Mouse (Mus musculus) embryo, embryonic 11 days (tissue): ENCODE data around the gene Gfod1.

Source experiments
- DNase-seq: peaks from one replicate; pipeline ENCODE4 v3.0.0-alpha.2; 2015

Gene Gfod1

DNA sequence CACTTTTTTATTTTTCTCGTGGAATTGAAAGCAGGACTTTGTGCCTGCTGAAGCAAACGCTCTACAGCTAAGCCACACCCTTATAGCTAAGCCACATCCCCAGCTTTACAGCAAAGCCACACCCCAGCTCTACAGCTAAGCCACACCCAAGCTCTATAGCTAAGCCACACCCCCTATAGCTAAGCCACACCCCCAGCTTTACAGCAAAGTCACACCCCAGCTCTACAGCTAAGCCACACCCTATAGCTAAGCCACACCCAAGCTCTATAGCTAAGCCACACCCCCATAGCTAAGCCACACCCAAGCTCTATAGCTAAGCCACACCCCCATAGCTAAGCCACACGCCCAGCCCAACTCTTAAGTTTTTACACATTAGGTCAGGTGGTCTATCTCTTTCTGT lies 42.7 kb downstream of the Gfod1 start:
- no peak for DNase-seq

DNA sequence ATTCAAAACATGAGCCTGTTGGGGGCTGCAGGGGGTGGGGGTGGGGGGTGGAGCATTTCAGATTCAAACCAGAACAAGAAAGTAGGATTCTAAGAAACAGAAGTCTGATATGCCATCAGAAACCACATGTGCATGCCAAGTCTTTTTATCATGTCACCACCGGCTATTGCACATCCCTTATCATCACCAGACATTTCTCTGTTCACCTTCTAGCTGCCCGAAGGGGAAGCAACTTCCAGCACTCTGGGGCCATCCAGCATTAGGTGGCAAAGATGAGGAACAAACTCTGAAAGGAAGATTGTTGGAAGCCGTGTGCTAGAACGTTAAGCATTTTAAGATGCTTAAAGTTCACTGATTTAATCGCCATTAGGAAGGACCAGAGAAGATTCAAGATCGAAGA lies 43.2 kb downstream of the Gfod1 start:
- no peak for DNase-seq

DNA sequence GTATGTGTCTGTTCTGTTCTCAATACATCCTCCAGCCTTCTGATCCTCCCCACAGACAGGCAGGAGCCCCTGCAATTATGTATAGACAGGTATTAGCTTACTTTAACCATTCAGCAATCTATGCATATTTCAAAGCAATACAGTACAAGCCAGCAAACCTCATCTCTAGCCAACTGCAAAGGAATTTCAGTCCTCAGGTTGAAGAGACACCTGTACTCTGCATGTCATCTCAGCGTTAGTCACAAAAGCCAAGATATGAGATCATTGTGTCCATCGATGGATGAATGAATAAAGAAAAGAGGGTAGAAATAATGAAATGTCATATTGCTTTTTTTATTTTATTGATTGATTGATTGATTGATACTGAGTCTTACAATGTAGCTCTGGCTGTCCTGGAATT lies 47.5 kb downstream of the Gfod1 start:
- no peak for DNase-seq

DNA sequence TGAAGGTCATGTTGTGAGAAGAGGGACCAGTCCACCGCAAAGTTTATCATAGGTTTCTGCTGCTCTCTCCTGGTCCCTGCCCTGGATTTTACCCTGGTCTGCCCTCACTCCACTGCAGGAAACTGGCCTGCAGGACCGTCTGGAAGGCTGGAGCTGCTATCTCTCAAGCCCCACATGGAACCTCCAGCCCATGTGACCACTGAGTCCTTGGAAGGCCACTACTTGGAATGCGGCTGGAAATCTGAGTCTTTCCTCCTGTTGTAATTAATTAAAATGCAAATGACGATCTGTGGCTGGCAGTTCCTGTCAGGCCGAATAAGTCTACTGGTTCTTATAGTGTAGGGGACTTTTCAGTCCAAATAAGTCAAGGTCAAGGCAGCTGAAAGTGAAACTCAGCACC lies 50.4 kb downstream of the Gfod1 start:
- no peak for DNase-seq

DNA sequence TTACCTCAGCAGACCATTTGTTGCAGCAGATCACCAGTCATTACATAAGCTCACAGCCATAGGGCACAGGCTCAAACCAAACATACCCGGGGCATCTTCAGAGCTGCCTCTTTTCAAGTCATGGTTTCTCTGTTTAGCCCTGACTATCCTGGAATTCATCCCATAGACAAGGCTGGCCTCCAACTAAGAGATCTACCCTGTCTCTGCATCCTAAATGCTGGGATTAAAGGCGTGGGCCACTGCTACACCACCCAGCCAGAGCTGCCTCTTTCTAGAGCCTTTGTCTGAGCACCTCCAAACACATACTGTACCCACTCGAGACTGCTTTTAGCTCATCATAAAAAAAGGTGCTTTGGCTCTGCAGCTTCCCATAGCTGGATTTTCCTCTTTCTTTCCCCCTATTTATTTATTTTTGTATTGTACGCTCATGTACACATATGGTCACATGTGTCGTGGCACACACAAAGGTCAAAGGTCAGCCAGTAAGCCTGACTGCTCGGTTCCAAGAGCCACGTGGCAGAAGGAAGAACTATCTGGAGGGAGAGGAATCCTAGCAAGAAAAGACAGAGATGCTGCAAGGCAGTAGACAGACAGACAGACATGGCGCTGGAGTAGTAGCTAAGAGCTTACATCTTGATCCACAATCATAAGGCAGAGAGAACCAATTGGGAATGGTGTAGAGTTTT lies 51.7 kb downstream of the Gfod1 start:
- no peak for DNase-seq

DNA sequence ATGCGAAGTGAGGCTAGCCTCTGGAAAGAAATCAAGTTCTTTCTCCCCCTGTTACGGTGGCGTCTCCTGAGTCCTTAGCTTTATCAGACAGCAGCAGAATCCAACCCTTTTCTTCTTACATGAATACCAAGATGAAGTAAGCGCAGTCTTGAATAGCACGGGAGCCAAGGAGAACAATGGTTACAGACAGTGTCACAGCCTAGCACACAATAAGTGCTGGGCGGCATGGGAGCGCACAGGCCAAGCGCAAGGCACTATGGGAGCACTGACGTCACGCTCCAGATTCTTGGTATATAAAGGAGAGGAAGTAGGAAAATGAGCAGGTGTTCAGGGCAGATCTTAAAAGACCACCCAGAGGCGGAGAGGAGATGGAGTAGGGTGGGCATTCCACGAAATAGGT lies 52.6 kb downstream of the Gfod1 start:
- DNase-seq = no peak

DNA sequence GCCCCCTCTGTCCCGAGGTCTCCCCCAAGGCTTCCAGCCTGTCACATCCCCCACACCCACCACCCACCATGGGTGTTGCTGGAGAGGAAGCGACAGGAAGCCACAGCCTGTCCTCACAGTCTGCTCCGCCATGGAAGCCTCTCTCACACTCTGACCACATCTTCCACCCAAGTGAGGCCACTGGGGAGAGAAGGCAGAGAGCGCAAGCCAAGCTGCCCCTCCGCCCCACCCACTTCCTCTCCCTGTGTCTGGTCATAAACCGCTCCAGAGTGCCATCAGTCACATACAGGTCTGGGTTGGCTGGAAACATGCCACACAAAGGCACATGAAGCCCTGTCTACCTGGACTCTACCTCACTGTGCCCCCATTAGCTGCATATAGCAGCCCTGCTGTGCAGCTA lies 53.3 kb downstream of the Gfod1 start:
- no peak for DNase-seq

DNA sequence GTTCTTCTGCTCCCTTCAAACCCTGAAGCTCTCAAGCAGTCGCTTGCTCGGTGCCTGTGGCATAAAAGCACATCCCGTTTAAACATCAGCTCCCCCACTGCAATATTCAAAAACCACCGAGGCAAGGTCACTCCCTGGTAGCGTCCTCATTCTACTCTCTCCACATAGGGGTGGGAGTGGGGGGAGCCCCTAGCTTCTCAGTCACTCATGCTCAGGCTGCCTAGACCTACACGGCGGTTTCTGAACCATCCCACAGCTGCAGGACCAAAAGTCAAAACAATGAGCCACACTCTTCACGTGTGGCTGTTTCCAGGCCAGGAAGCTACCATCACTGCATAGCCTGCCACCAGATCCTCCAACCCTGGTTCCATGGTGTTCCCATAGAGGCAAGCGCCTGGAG lies 53.9 kb downstream of the Gfod1 start:
- no peak for DNase-seq

DNA sequence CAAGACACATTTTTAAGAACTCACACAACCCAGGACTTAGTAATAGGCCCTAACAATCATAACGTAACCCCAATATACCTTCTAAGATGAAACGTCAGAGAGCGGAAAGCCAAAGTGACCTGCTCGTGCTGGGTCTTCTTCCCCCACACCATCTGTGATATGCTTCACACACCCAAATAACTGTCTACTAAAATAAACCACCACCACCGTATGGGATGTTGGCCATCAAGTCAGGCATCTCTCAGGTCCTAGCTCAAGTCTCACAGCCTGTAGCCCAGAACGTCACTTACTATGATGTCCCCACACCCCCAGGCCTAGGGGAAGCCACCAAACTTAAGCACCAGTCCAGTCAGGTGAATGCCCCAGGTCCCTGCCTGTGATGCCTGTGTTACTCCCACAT lies 55.6 kb downstream of the Gfod1 start:
- DNase-seq = no peak

DNA sequence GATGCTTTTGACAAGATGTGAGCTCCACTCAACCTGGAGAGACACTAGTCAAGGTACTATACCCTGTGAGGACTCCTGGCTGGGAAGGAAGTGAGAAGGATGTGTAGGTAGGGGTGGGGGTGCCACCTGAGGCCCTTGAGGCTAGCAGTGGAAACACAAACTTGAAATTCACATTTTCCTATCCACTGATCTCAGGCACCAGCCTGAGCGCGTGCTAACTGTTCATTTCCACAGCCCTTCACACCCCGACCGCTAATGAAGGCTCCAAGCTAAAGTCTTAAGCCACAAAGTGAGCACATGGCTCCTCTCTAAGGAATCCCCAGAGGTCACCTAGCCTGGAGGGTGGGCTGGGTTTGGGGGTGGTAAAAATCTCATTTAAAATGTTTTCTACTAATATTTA lies 57.1 kb downstream of the Gfod1 start:
- no peak for DNase-seq

DNA sequence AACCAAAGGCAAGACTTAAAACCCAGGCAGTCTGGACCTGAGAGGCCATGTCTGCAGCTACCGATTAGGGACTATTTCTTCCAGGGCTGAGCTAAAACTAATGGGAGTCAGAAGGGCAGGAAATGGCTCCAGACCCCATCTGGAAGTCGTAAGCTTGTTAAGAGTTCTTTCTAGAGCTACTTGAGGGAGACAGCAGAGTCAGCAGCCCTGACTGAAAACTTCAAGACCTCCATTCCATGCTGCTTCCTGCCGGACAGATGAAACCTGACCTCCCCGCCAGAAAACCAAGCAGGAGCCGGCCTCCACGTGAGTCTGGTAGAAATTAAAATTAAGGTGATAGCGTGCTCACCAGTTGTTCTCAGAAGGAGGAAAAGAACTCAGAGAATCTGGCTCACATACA lies 60.2 kb downstream of the Gfod1 start:
- peak; percentile 49 for DNase-seq

DNA sequence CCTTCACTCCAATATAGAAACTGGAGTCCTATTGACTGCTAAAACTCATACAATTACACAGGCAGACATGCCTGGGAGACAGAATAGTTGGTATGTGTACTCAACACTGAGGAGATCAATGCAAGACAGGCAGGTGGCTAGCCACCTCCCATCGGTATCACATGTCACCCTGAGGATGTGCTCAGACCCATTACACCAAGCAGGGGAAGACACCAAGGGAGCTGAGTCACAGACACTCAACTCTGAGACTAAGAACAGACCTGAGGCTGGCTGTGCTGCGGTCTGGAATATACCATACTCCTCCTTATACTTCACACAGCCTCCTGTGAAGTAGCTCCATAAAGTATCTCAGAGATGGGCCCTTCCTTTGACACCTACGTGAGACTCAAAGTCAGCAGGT lies 60.7 kb downstream of the Gfod1 start:
- no peak for DNase-seq

DNA sequence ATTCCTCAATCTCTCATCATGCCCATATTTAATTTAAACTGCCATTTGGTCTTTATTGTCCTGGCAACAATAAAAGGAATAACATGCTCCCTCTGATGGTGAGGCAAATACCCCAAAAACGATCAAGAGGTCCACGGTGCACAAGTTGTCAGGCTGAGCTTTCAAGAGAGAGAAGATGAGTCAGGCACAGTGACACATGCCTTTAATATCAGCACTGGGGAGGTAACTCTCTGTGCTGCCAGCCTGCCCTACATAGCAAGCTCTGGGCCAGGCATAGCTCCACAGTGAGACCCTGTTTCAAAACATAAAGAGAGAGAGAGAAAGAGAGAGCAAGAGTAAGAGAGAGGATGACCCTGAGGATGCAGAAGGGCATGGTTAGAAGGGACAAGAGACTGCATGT lies 62.2 kb downstream of the Gfod1 start:
- no peak for DNase-seq

DNA sequence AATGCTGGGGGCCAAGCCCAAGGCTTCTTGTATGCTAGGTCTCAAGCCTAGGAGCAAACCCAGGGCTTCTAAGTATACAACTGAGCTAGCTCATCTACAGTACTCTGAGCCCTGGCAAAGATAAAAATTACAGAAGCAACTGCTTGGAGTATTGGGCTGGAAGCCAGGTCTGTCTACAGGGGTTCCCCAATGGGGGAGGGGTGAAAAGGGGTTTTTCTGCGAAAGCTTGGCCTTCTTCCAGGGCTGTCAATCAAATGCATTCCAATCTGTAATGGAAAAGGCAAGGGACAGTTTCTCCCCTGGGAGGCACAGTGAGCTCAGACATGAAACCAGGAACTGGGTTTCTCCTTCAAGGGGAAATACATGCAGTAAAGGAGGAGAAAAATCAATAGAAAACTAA lies 62.9 kb downstream of the Gfod1 start:
- peak; percentile 26 for DNase-seq

DNA sequence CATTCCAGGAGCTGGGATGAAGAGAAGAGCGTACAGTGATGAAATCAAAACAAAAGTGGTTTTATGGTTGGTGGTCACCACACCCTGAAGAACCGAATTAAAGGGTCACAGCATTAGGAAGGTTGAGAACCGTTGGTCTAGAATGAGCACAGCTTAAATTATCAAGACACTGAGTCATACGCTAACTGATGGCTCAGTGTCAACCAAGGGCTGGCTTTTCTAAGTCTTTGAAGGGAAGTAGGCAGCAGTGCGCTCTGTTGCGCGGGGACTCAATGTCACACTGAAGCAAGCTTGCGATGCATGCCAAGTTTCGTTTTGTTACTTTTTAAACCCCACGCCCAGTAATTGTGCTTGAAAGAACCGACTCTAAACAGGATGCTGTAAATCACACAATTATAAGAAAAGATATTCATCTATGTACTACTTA lies 64.2 kb downstream of the Gfod1 start:
- no peak for DNase-seq

DNA sequence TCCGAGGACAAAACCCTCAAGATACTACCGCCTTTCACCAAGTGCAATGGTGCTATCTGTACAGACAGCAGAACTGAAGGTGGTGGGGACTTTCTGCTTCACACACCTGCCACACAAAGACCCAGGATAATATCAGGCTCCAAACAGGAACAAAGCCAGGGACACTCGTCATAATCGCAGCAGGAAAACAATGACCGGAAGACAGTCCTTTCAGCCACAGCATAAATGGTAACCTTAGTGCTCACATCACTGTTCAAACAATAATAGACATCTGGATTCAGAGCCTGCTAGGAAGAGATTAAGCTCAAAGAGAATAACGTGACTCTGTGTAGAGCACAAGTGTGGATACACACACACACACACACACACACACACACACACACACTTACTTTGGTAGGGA lies 67.3 kb downstream of the Gfod1 start:
- DNase-seq = no peak

DNA sequence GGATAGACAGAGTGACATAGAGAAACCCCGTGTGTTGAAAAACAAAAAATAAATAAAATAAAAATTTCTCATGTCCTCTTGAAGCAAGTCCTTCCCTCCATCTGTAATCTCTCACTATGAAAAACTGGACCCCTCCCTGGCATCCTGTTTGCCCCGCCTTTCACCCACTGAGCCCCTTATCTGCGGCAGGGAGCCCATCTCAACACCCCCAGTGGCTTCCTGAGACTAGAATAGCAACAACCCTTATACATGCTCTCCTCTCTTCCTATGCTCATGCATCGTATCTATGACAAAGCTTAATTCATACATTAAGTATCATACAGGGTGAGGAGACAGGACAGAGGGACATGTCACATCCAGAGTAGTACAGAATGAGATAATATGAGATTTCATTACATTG lies 68.0 kb downstream of the Gfod1 start:
- no peak for DNase-seq

DNA sequence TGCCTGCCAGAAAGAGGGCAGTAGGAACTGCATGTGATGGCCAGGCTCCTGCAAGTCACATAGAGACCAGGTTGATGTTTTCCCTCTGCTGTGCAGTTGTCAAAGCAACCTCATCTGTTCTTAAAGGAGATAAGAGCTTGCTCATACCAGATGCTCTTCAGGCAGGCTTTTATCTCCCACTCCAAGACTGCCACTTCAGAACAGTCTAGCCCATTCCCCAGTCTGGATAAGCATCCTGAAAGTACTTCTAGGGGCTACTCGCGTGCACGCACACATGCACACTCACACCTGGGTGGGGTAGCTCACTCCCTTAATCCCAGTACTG lies 68.4 kb downstream of the Gfod1 start:
- DNase-seq = no peak

DNA sequence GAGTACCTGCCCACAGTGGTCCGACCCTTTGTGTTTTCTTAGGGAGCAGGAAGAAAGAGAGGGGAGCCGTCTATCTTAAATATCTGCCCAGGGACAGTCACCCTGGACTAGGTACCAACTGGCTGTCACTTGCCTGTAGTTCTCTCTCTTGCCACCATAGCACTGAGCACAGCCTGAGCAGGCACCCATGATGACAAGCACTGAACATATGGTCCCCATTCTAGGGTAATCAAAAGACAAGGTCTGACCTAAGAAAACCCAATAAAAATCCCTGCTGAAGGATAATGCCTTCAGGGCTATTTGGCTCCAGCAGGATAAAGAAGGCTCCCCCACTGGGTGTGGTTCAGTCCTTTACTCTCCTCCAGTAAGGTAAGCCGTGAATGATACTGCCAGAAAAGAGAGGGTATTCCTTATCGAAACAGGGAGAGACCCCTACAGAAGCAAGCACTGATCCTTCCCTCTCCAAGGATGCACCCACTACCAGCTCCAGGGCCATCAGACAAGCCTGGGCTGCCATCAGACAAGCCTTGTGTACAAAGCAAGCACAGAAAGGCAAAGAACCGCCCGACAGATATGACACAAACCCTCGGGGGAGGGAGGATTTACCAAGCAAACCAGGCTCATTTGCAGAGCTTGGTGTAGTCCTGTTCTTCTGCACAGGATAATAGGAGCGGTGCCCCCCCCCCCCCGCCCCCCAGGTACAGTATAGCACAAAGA lies 68.9 kb downstream of the Gfod1 start:
- peak; percentile 19 for DNase-seq

DNA sequence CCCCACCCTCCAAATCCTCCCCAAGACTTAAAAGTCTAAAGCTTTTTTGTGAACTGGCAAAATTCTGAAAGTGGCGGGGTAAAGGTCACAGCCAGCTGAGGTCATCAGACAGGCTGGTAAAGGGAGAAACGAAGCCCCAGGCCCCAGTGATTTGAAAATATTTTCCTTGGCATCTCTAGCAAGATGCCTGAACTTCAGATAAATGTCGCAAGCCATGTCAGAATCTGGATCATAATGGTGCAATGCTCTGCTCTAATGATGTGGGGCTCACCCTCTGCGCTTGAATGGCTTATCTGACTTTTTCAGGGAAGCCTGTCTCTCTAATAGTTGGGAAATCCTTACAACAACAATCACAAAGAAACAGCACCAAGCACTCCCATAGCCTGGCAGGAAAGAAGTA lies 70.6 kb downstream of the Gfod1 start:
- DNase-seq = no peak

DNA sequence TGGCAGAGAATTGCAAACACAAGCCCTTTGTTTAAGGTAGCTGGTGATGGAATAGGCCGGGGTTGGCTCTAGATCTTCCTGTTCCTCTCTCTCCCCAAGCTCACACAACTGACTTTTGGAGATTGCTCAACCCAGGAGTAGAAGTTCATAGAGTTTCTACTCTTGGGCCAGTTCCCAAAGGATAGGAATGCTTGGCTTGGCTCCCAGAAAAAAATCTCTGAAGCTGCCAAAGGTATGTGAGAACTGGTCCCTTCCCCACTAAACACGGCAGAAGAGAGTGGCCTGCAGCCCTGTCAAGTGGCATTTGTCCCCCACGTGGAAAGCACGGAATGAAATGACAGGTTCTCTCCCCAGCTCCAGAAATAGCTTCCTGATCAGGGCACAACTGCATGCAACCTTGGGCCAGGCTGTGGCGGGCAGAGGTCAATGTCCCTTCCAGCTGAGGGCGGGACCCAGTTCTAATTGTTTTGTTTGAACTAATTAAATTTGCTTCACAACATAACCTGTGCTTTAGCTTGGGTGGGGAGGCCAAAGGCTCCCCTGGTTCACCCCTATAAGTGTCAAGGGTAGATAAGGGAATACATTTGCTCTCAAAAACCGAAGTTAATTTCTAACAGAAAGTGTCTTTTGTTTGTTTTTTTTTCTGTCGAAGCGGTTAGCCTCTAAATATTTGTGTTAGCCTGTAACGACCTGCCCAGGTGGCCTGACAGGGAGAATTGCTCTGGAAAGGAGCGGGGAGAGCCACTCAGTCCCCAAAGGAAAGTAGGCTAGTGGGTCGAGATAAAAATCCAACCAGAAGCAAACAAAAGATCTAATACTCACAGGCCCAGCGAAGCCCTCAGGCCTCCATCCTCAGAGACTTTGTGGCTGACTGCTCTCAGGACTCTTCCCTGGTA lies 71.8 kb downstream of the Gfod1 start:
- no peak for DNase-seq

DNA sequence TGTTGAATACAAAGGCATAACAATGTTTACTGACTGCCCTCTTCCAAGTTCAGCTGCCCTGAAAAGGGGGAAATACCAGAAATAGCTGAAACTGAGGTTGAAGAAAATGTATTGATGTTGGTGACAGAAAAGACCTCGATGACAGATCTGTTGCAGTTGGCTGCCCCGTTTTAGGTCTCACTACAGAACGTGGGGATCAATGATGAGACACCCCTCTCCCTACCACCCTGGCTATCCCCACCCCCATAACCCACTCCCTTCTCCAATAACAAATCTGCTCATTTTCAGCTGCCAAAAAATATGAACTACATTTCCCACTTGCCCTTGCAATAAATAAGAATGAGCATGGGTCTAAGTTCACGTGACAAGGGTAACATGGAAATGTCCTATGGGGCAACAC lies 73.1 kb downstream of the Gfod1 start:
- no peak for DNase-seq

DNA sequence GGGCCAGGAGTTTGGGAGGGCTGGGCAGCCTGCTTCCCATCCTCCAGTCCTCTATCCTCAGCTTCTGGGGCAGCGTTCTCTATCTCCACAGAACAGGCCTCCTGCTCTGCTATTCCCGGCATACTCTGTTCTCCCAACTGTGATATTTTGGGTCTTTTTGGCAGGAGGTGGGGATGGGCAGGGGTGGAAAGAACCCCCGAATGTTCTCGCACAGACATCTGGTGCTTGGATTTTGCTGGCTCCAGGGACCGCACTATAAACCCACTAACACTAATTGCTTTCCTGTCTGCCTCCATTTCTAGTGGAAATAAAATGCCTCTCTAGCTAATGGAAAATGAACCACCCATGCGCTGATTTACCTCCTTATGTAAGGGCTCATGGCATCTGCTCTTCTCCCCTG lies 73.7 kb downstream of the Gfod1 start:
- no peak for DNase-seq

DNA sequence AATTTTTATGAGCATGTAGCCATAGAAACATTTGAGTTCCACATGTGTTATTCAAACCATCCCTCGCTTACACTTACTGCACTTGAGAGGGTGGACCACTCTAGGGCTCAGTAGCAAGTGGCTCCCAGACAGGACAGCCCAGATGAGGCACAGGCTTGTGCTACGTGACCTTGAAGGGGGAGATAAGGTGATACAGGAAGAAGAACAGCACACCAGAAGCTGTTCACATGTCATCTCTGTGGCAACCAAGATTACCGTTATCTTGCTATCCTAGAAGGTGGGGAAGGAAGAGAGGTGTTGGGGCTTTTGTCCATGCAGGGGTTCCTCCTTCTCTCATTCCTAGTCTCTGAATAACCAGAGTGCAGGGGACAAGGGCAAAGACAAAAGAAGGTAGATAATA lies 74.2 kb downstream of the Gfod1 start:
- no peak for DNase-seq
